Mouse (Mus musculus): ENCODE results near the gene Doc2a.
"Not testable (repeated sequence)": the region's sequence is repeated elsewhere in the genome, so short reads cannot be mapped to it uniquely, and the experiment has no call there.

Gene Doc2a

DNA sequence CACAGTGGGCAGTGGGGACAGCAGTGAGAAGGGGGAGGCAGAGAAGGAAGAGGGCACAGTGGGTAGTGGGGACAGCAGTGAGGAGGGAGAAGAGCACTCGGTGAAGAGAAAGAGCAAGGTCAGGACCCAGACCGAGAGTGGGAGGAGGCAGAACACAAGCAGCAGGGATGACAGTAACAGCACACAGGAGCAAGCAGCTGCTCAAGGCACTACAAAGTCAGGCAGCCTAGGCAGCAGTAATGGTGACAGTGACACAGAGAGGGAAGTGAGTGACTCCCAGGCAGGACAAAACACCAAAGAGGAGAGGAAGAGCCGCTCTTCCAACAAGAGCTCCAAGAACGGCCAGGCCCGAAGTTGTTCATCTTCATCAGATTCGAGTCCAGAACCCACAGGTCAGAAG is 16.6 kb downstream of the Doc2a start:
- in situ Hi-C loops (cut with MboI, MseI): no loop called here

DNA sequence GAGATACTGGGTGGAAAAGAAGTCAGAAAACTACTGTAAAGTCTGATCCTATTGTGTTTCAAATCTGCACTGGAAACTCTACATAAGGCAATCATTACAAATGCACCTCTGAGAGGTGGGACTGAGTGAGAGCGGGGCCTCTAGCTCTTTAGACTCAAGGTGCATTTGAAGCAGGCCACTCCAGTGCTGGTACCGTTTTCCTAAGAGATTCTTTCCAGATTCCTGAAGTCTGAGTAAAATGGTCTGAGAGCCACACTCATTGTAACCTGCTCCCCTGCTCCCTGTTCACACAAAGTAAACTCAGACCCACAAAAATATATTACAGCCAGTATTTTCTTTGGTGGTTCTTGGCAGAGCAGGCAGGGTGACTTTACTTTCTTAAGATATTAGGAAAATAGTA is 20.3 kb downstream of the Doc2a start:
- in situ Hi-C loops (cut with MboI, MseI): no loop called here

DNA sequence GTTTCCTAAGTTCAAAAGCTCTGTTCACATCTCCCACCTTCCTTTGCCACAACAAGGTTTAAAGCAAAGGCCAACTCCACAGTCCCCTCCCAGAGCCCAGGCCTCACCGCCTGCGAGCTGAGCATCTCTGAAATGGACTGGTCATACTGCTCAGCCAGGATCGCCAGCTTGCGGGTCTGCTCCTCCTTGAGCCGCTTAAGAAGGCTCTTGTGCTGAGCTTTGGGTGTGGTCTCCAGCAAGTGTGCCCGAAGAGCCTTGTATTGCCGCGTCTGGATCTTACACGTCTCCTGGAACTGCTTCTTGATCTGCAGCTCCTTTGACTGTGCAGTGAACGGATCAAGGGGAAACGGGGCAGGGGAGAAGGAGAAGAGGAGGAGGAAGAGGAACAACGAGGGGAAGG is 20.8 kb downstream of the Doc2a start:
- in situ Hi-C loops (cut with MboI, MseI): no loop called here

DNA sequence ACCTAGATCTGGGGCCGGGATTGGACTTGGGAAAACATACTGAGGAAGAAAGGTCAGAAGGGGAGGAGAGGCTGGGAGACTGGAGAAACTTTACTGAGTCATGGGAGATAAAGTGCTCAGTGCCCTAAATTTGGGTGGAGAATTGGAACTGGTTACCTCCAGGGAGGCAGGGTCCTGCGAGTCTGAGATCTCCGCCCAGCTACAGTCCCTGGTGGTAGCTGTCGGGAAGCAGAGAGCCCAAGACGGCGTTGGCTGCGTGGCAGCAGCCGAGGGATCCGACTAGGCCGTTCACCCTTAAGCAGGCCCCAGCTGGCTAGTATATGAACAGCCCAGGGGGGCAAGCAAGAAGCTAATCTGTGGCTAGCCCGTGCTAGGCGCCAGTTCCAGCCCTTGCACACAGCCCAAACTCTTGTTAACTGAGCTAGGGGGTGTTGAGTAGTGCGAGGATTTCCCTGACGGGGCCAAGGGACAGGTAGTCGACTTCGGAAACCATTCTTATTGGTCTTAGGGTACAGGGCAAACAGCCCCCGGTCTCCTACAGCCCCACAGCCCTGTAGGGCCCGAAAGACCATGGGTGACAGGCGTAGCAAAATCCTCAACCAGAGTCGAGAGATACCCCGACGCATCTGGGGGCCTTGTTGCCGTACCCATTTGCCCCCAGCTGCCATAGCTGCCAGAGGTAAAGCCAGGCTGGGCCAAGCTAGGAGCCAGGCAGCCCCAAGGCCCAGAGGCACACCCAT is 22.7 kb downstream of the Doc2a start:
- in situ Hi-C loops (cut with MboI, MseI): no loop called here

DNA sequence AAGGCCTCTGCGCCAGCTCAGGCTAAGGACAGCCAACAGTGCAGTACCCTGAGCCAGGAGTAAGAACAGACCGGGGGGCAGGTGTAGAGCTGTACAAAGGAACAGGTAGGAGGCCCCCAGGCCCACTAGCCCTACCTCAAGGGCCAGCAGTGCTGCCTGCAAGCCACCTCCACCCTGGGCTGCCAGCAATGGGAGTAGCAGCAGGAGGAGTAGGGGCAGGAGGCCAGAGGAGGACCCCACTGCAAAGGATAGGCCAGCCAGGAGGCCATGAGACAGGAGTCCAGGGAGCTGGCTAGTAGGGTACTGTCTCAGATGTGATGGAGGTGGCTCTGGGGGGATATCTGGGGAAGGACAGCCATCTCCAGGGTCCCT is 23.3 kb downstream of the Doc2a start:
- in situ Hi-C loops (cut with MboI, MseI): no loop called here

DNA sequence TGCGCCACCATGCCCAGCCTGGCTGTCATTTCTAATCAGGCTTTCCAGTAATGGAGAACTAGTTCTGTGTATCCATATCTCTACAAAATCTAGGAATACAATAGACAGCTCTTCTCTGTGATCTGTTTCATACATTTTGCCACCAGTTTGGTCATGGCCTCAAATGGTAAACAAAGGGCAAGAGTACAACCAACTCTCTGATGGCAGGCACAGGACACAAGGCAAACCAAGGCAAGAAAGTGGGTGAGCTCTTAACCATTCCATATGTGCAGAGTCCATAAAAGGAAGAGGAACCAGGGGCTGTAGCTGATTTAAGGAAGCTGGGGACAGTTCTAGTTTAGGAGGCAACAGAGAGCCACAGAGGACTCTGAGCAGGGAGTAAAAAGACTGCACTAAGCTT is 30.0 kb downstream of the Doc2a start:
- in situ Hi-C loops (cut with MboI, MseI): no loop called here

DNA sequence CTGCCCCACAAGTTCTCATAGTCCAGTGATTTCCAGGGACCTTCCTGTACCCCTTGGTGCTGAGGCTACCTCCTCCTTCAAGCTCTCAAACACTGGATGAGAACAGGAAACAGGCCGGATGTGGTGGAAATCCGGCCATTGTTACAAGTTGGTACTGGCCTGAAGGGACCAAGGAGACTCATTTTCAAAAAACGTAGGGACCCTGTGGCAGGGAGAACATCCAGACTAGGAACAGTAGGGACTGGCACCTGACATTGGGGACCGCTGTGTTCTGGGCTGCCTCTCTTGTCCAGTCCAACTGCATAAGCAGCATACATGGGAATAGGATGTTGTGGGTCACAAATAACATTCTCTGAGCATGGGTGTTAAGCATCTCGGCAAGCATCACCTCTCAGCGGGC is 33.8 kb downstream of the Doc2a start:
- in situ Hi-C loops (cut with MboI, MseI): no loop called here

DNA sequence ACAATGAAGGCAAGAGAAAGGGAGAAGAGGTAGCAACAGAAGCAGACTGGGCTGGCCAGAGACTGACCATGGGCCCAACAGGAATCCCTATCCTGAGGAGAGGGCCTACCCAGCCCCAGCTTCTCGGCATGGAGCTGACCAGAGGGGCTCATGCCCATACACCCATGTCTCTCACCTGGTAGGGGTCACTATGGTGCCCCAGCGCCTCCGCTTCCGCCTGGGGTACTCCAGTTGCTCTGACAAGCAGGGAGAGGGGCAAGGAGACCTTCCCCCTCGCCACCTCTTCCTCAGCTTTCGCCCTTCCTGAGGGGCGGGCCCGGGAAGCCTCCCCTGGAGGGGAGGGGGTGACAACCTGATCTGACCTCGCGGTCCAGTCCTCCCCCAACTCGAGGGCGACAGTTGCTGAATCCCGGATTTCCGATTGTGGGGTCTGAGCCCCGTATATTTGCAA is 36.5 kb downstream of the Doc2a start:
- in situ Hi-C loops (cut with MboI, MseI): no loop called here

DNA sequence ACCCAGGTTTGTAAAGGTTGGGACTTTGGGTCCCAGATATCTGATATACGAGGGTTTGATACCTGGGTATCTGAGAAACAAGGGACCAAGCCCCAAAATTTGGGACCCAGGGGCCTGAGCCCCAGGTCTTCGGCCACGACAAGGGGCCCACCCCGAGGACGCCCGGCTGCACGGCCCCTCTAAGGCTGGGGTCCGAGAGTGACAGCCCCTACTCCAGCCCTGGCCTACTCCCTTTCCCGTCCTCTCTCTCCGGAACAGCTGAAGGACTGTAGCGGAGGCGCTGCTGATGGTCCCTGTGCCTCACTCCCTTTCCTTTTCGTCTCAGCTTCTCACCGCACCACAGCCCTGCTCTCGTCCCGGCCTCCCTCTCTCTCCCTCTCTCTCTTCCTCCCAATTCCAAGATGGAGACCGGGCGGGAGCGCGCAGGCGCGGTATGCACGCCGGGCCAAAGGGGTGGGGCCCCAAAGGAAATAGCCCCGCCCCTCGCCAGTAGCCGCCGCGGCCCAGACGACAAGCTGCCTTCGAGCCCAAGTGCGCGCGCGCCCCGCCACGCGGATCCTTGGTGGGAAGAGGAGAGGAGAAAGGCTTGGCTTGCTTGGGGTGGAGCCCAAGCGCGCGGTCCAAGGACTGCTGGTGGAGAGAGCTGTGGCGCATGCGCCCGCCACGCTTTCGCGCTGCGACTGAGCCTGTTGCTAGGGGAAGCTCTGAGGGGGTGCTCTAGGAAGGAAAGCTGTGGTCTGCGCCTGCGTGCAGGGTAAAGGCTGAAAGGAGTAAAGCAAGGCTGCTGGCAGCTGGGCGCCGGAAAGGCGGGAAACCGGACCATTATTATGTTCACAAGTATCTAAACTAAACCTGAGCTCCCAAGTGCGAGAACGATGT is 37.3 kb downstream of the Doc2a start, which contains the start of gene Taok2:
Gene Taok2, minus strand, starts transcription at position 418 of the 879 bp plus-strand sequence.
- in situ Hi-C loops (cut with MboI, MseI): loop anchor here in 1 of 2 experiments (5.0 kb wide), 1 partner anchor 48 kb away; no protein-coding TSS in a partner anchor

DNA sequence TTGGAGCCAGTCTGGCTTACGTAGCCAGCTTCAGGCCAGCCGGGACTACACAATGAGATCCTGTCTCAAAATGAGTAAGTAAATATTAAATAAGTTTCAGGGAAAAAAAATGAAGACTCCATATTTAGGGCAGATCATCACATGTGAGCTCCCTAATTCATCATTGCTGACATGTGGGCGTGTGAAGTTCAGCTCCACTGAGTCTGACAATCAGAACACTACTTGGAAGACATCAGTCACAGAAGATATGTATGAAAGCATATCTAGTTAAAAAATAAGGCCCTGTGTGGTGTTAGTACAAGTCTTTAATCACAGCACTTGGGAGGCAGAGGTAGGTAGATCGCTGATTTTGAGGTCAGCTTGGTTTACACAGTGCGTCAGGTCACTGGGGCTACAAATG is 40.1 kb downstream of the Doc2a start:
- in situ Hi-C loops (cut with MboI, MseI): loop anchor here in 1 of 2 experiments (5.0 kb wide), 1 partner anchor 45 kb away; no protein-coding TSS in a partner anchor

DNA sequence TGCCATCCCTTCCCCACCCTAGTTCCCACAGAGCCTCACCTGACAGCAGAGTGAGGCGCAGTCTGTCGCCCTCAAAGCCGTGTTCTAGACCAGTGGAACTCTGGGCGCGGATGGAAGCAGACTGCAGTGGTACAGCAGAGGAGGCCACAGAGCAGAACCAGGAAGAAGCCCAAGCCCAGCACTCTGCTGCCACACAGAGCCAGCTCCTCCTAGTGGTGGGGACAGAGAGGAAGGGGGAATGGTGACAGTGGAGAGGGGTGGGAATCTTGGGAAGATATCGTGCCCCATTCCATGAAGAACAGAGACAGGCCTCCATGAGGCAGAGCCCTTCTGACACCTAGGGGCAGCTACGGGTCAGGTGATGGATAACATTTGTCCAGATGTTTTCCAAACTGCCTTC is 41.6 kb downstream of the Doc2a start:
- in situ Hi-C loops (cut with MboI, MseI): loop anchor here in 1 of 2 experiments (5.0 kb wide), 1 partner anchor 43 kb away; no protein-coding TSS in a partner anchor

DNA sequence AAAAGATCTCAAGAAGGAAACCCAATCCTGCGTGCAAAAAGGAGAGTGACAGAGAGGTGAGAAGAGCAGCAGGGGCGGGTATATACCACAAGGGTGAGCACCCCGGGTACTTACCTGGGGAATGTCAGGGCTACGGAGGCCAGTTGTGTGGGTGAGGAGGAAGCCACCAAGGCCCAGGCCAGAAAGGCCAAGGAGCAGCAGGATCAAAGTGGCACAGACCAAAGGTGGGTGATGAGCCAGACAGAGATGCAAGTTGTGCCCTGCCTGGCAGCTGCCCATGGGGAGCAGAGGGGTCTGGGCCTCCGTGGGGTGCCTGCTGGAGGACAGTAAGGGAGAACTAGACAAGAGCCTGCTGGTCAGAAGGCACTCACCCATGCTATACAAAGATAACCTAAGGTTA is 49.7 kb downstream of the Doc2a start:
- in situ Hi-C loops (cut with MboI, MseI): no loop called here

DNA sequence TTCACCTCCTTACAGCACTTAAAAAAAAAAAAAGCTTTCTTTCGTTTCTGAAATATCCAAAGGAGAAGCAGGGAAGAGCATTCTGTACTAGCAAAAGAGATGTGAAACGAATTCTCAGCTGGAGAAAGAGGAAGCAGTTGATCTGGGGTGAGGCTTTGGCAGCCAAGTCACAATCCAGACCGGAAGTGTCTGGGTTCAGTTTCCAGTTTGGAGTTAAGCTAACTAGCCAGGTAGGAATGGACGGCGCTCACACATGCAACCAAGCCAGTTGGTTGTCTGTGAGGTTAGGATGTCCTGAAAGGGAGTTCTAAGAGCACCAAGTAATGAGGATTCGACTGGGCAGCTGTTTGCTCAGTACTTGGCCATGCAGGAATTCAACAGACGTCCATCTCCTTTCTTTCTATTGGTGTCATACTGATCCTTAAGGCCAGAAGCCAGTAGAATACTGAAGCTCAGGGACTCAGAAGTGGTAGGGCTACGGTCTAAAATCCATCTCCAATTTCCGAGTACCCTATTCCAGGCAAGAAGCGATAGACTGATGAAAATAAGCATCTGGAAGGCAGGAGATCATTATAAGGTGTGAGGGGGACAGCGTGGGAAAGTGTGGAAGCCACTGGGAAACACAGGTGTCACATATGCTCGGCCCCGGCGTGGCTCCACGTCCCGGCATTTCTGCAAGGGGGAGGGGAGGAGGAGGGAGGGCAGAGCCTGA is 50.3 kb downstream of the Doc2a start:
- in situ Hi-C loops (cut with MboI, MseI): no loop called here

DNA sequence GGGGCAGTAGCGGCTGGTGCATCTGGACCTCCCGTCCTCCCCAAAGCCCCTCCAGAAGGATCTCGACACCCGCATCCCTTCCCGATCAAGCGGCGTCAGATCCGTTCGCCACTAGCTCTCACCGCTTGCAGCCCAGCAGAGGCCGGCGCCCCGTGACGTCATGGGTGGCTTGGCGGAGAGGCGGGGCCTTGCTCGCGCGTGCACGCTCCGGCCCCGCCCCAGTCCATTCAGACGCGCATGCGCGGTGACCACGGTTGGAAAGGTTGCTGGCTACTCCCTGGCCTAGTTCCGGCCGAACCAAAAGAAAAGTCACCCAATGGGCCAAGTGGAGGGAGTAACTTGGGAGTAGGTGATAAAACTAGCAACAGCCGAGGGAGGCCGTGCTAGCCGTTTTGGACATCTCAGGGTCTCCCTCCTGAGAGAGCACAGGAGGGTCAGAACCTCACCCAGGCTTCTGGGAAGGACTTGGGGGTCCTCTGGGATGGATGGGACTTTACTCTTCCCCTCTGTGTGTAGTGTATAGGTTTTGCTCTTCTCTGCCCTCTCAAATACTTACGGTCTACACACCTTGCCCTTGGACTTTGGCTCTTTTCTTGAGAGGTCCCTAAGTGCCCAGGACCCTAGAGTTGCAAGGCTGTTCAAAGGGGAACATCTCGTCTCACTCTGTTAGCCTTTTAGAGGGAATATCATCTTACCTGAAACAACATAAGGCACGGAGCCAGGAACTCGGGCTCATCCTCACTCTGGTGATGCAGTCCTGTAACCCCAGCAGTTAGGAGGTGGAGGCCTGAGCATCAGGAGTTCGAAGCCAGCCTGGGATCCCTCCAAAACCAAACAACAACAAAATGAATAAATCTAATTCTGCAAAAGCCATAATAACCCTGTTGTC is 51.1 kb downstream of the Doc2a start:
- in situ Hi-C loops (cut with MboI, MseI): no loop called here

DNA sequence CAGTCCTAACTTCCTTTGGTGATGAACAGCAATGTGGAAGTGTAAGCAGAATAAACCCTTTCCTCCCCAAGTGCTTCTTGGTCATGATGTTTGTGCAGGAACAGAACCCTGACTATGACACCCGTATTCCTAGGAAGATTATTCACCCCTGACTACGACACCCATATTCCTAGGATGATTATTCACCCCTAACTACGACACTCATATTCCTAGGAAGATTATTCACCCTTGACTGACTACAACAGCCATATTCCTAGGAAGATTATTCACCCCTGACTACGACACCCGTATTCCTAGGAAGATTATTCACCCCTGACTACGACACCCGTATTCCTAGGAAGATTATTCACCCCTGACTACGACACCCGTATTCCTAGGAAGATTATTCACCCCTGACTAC is 52.6 kb downstream of the Doc2a start:
- in situ Hi-C loops (cut with MboI, MseI): not testable (repeated sequence)

All from T-helper 17 cell (primary cell).